Mouse (Mus musculus): ENCODE results near the gene Cd59a. TPM values are rescaled to one million over a fixed set of nuclear protein-coding genes. Genes with fewer than 3 reads are reported as not detected.
A peak's percentile ranks its signal among the peaks of the same experiment; 100 is the strongest.

Gene Cd59a
- polyA plus RNA-seq, 1 experiment, result 3.8 TPM

DNA sequence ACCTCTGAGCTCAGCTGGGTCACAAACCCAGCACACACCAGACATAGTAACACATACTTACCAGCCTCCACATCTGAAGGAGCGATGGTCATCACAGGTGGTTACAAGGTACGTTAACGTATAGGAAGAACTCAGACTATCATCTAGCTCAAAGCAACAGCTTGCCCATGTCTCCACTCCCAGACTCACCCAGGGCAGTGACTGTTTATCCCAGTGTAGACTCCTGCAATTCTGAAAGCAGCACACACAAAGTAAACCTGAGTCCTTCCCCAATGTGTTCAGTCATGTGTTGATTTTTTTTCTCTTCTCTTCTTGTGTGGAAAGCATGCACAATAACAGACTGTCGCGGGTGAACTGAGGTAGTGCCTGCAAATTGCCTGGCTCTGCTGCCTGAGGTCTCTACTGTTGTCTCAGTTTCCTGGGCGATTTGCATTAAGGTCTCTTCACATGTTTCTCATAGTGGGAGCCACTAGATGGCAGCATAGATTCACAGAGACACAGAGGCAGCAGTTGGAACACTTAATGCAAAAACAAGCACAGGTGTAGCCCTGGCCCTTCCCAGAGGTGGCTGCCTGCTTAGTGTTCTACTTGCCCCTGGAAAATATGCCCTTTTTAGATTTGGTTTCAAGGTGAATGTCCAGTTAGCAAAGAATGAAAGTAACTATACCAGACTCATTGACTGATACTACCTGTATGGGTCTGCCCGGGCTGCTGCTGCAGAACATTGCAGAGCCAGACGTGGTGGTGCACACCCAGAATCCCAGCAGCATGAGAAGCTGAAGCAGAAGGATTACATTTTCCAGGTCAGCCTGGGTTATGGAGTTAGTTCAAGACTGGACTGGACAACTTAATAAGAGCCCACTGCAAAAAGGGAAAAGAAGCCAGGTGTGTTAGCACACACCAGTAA is 38.8 kb downstream of the Cd59a start:
- Histone ChIP-seq H3K4me3 (ENCODE audit: low read depth, low read length) (no peak overlapping the region), H3K36me3 (ENCODE audit: control insufficient read depth, insufficient read depth, low read length) (no peaks in the 10 kb centered on the region), H3K4me1 (ENCODE audit: control insufficient read depth, insufficient read depth, insufficient read length, low read length) (no peaks in the 10 kb centered on the region; the same call in 1 of the 2 replicates), H3K27me3 (ENCODE audit: control insufficient read depth, insufficient read depth, low read length) (no peaks in the 10 kb centered on the region), H3K27ac (ENCODE audit: insufficient read depth, low read depth, low read length) (no peak overlapping the region)
- TF ChIP-seq POLR2A (IDR thresholded peaks at IDR 0.05; ENCODE audit: low read depth, low read length) (no peak), CTCF (IDR thresholded peaks at IDR 0.05; ENCODE audit: extremely low read depth, insufficient read length, insufficient replicate concordance, low read depth, low read length) (peak; percentile 65; the same call in 1 of the 2 replicates)
- WGBS, result 50% methylated on average over 8 of the region's 8 CpGs

DNA sequence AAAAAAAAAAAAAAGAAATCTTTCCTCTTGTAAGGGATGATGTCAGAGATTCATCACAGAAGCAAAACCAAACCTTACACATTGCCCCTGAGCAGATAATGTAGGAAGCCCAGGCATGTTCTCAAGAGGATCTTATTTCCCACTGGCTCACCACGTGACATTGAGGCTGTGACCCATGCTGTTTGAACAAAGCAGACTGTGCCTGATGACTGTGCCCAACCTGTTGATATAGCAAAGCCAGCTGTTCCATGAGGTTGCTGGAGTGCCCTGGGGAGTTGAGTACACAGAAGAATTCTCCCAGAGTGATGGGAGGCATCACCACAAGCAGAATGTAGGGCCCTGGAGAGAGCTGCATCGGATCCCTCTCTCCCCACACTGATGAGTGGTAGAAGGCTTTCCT is 40.3 kb downstream of the Cd59a start:
- WGBS, result 52% methylated on average over 2 of the region's 2 CpGs
- no peak for TF ChIP-seq CTCF (IDR thresholded peaks at IDR 0.05; ENCODE audit: extremely low read depth, insufficient read length, insufficient replicate concordance, low read depth, low read length)
- no peak for TF ChIP-seq POLR2A (IDR thresholded peaks at IDR 0.05; ENCODE audit: low read depth, low read length)
- no peak overlapping the region for H3K4me3 ChIP-seq (ENCODE audit: low read depth, low read length)
- no peak overlapping the region for H3K27ac ChIP-seq (ENCODE audit: insufficient read depth, low read depth, low read length)
- H3K27me3 ChIP-seq (ENCODE audit: control insufficient read depth, insufficient read depth, low read length), result no peaks in the 10 kb centered on the region
- H3K36me3 ChIP-seq (ENCODE audit: control insufficient read depth, insufficient read depth, low read length), result no peaks in the 10 kb centered on the region
- H3K4me1 ChIP-seq (ENCODE audit: control insufficient read depth, insufficient read depth, insufficient read length, low read length), result no peaks in the 10 kb centered on the region; the same call in 1 of the 2 replicates

DNA sequence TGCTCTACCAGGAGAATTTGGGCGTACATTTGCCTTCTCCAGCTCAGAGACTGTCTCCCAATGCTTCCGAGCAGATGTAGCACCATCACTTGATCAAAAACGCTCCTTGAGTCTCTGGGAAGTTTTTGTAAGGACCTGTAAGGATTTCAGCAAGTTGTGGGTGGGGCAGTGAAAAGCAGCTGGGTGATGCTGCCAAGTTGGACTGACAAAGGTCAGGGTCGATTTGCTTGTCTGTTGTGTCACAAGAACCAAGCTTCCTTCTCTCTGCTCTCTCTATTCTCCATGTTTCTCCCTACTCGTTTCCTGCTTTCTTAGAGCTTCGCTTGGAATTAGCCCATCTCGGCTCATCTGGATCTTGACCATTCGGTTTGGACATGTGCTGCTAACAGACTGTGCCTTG is 46.5 kb downstream of the Cd59a start:
- no peak for TF ChIP-seq POLR2A (IDR thresholded peaks at IDR 0.05; ENCODE audit: low read depth, low read length)
- 80% methylated on average over 8 of the region's 8 CpGs for WGBS
- no peaks in the 10 kb centered on the region for H3K36me3 ChIP-seq (ENCODE audit: control insufficient read depth, insufficient read depth, low read length)
- no peak overlapping the region for H3K4me3 ChIP-seq (ENCODE audit: low read depth, low read length)
- H3K4me1 ChIP-seq (ENCODE audit: control insufficient read depth, insufficient read depth, insufficient read length, low read length), result no peaks in the 10 kb centered on the region
- H3K27ac ChIP-seq (ENCODE audit: insufficient read depth, low read depth, low read length), result no peak overlapping the region
- no peaks in the 10 kb centered on the region for H3K27me3 ChIP-seq (ENCODE audit: control insufficient read depth, insufficient read depth, low read length)

DNA sequence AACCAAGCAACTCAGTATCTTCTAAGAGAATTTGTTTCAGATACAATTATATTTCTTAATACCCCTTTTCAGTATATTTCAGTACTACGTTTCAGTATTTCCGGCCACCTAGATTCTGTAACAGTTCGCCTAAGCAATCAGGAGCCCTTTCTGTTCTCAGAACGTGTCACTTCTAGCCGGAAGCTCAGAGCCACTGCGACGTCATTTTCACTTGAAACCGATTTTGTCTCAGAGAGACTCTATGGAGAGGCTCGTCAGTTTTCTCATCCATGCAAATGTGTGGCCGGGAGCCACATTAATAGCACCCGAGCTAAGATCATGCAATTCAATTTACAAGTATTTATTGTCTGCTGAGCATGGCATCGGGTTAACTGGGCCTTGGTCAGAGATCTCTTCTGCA is 48.4 kb downstream of the Cd59a start:
- Histone ChIP-seq H3K36me3 (ENCODE audit: control insufficient read depth, insufficient read depth, low read length) (no peaks in the 10 kb centered on the region), H3K27ac (ENCODE audit: insufficient read depth, low read depth, low read length) (no peak overlapping the region), H3K4me3 (ENCODE audit: low read depth, low read length) (no peak overlapping the region), H3K4me1 (ENCODE audit: control insufficient read depth, insufficient read depth, insufficient read length, low read length) (no peaks in the 10 kb centered on the region), H3K27me3 (ENCODE audit: control insufficient read depth, insufficient read depth, low read length) (no peaks in the 10 kb centered on the region)
- TF ChIP-seq POLR2A (IDR thresholded peaks at IDR 0.05; ENCODE audit: low read depth, low read length) (no peak), CTCF (IDR thresholded peaks at IDR 0.05; ENCODE audit: extremely low read depth, insufficient read length, insufficient replicate concordance, low read depth, low read length) (no peak)
- WGBS, result 85% methylated on average over 12 of the region's 12 CpGs

DNA sequence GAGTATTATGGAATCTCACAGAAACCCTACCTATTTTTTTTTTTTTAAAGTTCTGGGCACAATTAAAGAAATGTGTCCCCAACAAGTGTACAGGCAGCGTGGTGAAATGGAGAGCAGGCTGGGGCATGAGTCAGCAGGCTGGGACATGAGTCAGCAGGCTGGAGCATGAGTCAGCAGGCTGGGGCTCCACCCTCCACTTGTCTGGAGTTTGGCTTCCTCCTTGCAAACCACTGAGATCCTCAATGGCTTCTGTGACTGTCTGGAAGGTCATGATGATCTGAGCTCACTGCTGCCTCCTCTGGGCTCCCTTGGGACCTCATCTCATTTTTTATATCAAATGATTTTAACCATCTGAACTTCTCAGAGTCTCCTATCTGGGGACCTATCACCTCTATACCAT is 50.4 kb downstream of the Cd59a start:
- Histone ChIP-seq H3K27me3 (ENCODE audit: control insufficient read depth, insufficient read depth, low read length) (no peaks in the 10 kb centered on the region), H3K4me1 (ENCODE audit: control insufficient read depth, insufficient read depth, insufficient read length, low read length) (no peaks in the 10 kb centered on the region), H3K4me3 (ENCODE audit: low read depth, low read length) (no peak overlapping the region), H3K36me3 (ENCODE audit: control insufficient read depth, insufficient read depth, low read length) (no peaks in the 10 kb centered on the region), H3K27ac (ENCODE audit: insufficient read depth, low read depth, low read length) (no peak overlapping the region)
- TF ChIP-seq POLR2A (IDR thresholded peaks at IDR 0.05; ENCODE audit: low read depth, low read length) (no peak), CTCF (IDR thresholded peaks at IDR 0.05; ENCODE audit: extremely low read depth, insufficient read length, insufficient replicate concordance, low read depth, low read length) (no peak)
- WGBS, result 41% methylated on average over 1 of the region's 1 CpGs

DNA sequence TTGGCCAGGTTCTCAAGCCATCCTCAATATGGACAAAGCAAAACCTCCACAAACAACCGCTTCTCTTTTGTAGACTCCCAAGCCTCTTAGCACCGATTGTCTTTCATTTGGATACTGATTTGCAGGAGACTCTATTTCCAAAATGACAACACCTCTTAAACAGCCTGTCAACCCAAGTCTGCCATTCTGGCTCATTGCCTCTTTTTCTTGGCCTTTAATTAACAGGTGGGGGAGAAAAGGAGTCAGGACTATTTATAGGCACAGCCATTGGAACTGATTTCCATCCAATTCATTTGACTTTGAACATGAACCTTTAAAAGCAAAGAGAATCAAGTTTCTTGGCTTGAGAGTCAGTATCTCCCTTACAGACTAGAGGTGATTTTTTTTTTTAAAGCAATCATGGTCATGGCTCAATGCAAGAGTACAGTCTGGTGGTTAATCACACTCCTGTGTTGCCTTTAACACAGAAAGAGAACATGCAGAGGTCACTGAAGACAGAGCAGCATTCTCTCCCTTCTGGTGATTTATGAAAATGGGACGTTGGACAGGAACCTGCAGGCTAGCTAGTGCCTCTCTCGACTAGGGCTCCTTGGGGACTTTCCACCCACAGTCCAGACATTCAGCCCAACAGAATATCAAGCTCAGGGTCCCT is 52.4 kb downstream of the Cd59a start:
- H3K4me1 ChIP-seq (ENCODE audit: control insufficient read depth, insufficient read depth, insufficient read length, low read length), result no peaks in the 10 kb centered on the region
- WGBS, result 62% methylated on average over 4 of the region's 4 CpGs
- H3K36me3 ChIP-seq (ENCODE audit: control insufficient read depth, insufficient read depth, low read length), result no peaks in the 10 kb centered on the region
- TF ChIP-seq POLR2A (IDR thresholded peaks at IDR 0.05; ENCODE audit: low read depth, low read length) (no peak), CTCF (IDR thresholded peaks at IDR 0.05; ENCODE audit: extremely low read depth, insufficient read length, insufficient replicate concordance, low read depth, low read length) (no peak)
- H3K4me3 ChIP-seq (ENCODE audit: low read depth, low read length), result no peak overlapping the region
- H3K27me3 ChIP-seq (ENCODE audit: control insufficient read depth, insufficient read depth, low read length), result no peaks in the 10 kb centered on the region
- H3K27ac ChIP-seq (ENCODE audit: insufficient read depth, low read depth, low read length), result no peak overlapping the region
